Mouse (Mus musculus): Measurements from ENCODE around the gene Mc3r. TPM values are rescaled to one million over a fixed set of nuclear protein-coding genes. Genes with fewer than 3 reads are reported as not detected.

Gene Mc3r
- total and polyA plus RNA-seq, 3 experiments: not detected

- no peak overlapping the region for H3K4me2 ChIP-seq (ENCODE audit: insufficient read depth, low read depth, poor library complexity, severe bottlenecking)
- dilution Hi-C loops (cut with MboI; ENCODE audit: extremely low pct_ligation_motif_present, extremely low pct_unique_long_range_greater_than_20kb, low sequenced_read_pairs) (no loop called here), in situ Hi-C loops (cut with MboI; ENCODE audit: low pct_ligation_motif_present, low pct_unique_long_range_greater_than_20kb, low sequenced_read_pairs) (loop anchor here (10.0 kb wide), 2 partner anchors 1339 to 1689 kb away; no protein-coding TSS in a partner anchor)
- H3K4me3 ChIP-seq (replicated peaks in 1 of 3; ENCODE audit: low read depth in 2 of 3, low read length in 2 of 3, poor library complexity in 1 of 3): no peak overlapping the region
- no peaks in the 10 kb centered on the region for H3K4me1 ChIP-seq (ENCODE audit: control insufficient read depth in 1 of 2, insufficient read depth in 2 of 2)
- no peak overlapping the region for H3K9ac ChIP-seq (ENCODE audit: insufficient read depth, low read depth)
- no peaks in the 10 kb centered on the region for H3K36me3 ChIP-seq (replicated peaks in 1 of 2; ENCODE audit: control insufficient read depth in 1 of 2, insufficient read depth in 1 of 2, low read length in 1 of 2)
- no peaks in the 10 kb centered on the region for H3K79me2 ChIP-seq (replicated peaks; ENCODE audit: control insufficient read depth, extremely low read depth, insufficient read depth, poor library complexity, severe bottlenecking)
- TF ChIP-seq TCF12 (IDR thresholded peaks at IDR 0.05; ENCODE audit: low read depth, low read length) (no peak), PAX5 (IDR thresholded peaks at IDR 0.05; ENCODE audit: low read length) (no peak), POLR2AphosphoS2 (IDR thresholded peaks at IDR 0.05; ENCODE audit: low read depth, low read length) (no peak), ZMIZ1 (IDR thresholded peaks at IDR 0.05; ENCODE audit: low read depth, low read length) (no peak), RAD21 (IDR thresholded peaks at IDR 0.05; ENCODE audit: low read depth, low read length) (no peak), E2F4 (IDR thresholded peaks at IDR 0.05; ENCODE audit: insufficient replicate concordance, low read depth, low read length) (no peak)
- H3K27ac ChIP-seq (ENCODE audit: insufficient read depth, low read depth): no peak overlapping the region
- H3K9me3 ChIP-seq (replicated peaks; ENCODE audit: low read length): no peaks in the 10 kb centered on the region
- H3K27me3 ChIP-seq (replicated peaks): peaks cover 3% of the 10 kb centered on the region
- no peak for DNase-seq (ENCODE audit: extremely low read depth)
Observed at GRCm38 (mm10) chr2:172213480-172213879, 34.8 kb upstream of the Mc3r start.

GRCm38 (mm10) chr2:172214336-172214735, 34.0 kb upstream of the Mc3r start:
- Histone ChIP-seq H3K9me3 (replicated peaks; ENCODE audit: low read length) (no peaks in the 10 kb centered on the region), H3K36me3 (replicated peaks in 1 of 2; ENCODE audit: control insufficient read depth in 1 of 2, insufficient read depth in 1 of 2, low read length in 1 of 2) (no peaks in the 10 kb centered on the region), H3K4me3 (replicated peaks in 1 of 3; ENCODE audit: low read depth in 2 of 3, low read length in 2 of 3, poor library complexity in 1 of 3) (no peak overlapping the region), H3K4me2 (ENCODE audit: insufficient read depth, low read depth, poor library complexity, severe bottlenecking) (no peak overlapping the region), H3K27me3 (replicated peaks) (peaks cover 8% of the 10 kb centered on the region), H3K4me1 (ENCODE audit: control insufficient read depth in 1 of 2, insufficient read depth in 2 of 2) (0 out of 4 replicates have a peak, but pooled peaks cover 0 to 2% of the 10 kb centered on the region in 2 experiments), H3K27ac (ENCODE audit: insufficient read depth, low read depth) (no peak overlapping the region), H3K9ac (ENCODE audit: insufficient read depth, low read depth) (no peak overlapping the region), H3K79me2 (replicated peaks; ENCODE audit: control insufficient read depth, extremely low read depth, insufficient read depth, poor library complexity, severe bottlenecking) (no peaks in the 10 kb centered on the region)
- in situ Hi-C loops (cut with MboI; ENCODE audit: low pct_ligation_motif_present, low pct_unique_long_range_greater_than_20kb, low sequenced_read_pairs): loop anchor here (10.0 kb wide), 2 partner anchors 1340 to 1690 kb away; no protein-coding TSS in a partner anchor
- dilution Hi-C loops (cut with MboI; ENCODE audit: extremely low pct_ligation_motif_present, extremely low pct_unique_long_range_greater_than_20kb, low sequenced_read_pairs): no loop called here
- TF ChIP-seq MAFK (IDR thresholded peaks at IDR 0.05; ENCODE audit: insufficient replicate concordance, low read length) (no peak), GABPA (IDR thresholded peaks at IDR 0.05; ENCODE audit: insufficient replicate concordance, low read depth, low read length) (no peak), MEF2A (IDR thresholded peaks at IDR 0.05; ENCODE audit: borderline replicate concordance, low read depth, low read length) (no peak), MAZ (IDR thresholded peaks at IDR 0.05; ENCODE audit: low read depth, low read length) (no peak), RAD21 (IDR thresholded peaks at IDR 0.05; ENCODE audit: low read depth, low read length) (no peak), POLR2A (IDR thresholded peaks at IDR 0.05; ENCODE audit: low read depth, low read length) (no peak), HCFC1 (IDR thresholded peaks at IDR 0.05; ENCODE audit: low read depth, low read length) (no peak), ZKSCAN1 (IDR thresholded peaks at IDR 0.05; ENCODE audit: borderline replicate concordance, low read depth, low read length) (no peak), BHLHE40 (IDR thresholded peaks at IDR 0.05; ENCODE audit: low read depth, low read length) (no peak), IRF4 (IDR thresholded peaks at IDR 0.05; ENCODE audit: low read depth, low read length) (no peak), UBTF (IDR thresholded peaks at IDR 0.05; ENCODE audit: low read depth, low read length) (no peak), MAX (IDR thresholded peaks at IDR 0.05; ENCODE audit: low read length) (no peak), JUN (IDR thresholded peaks at IDR 0.05; ENCODE audit: insufficient read depth, low read depth, low read length) (no peak), TCF12 (IDR thresholded peaks at IDR 0.05; ENCODE audit: low read depth, low read length) (no peak), MXI1 (IDR thresholded peaks at IDR 0.05; ENCODE audit: low read depth, low read length) (no peak), ZMIZ1 (IDR thresholded peaks at IDR 0.05; ENCODE audit: low read depth, low read length) (no peak)
- DNase-seq (ENCODE audit: extremely low read depth): no peak
